Mouse (Mus musculus): ENCODE measurements around the gene Cdr2. TPM values are rescaled to one million over a fixed set of nuclear protein-coding genes. Genes with fewer than 3 reads are reported as not detected.
"Not testable (repeated sequence)": the region's sequence is repeated elsewhere in the genome, so short reads cannot be mapped to it uniquely, and the experiment has no call there.

The Cdr2 gene
- 14.0 and 14.5 TPM in 2 replicates for polyA plus RNA-seq (2015; fragmentation: Nextera tagmentation; extraction: Ambion mirVana)

GRCm38 (mm10) chr7:120982200-120982841, at the start of gene Cdr2, which contains the start of gene Mfsd13b:
Cdr2 (minus strand) TSS chr7:120982312.
Mfsd13b (plus strand) TSS chr7:120982509.
- peak within 1 kb of the TSS; percentile 81 for H3K9ac ChIP-seq (replicated peaks)
- WGBS, result under 1% methylated on average over 45 of the region's 46 CpGs
- H3K27me3 ChIP-seq (replicated peaks), result no peaks in the 10 kb centered on the region

DNA sequence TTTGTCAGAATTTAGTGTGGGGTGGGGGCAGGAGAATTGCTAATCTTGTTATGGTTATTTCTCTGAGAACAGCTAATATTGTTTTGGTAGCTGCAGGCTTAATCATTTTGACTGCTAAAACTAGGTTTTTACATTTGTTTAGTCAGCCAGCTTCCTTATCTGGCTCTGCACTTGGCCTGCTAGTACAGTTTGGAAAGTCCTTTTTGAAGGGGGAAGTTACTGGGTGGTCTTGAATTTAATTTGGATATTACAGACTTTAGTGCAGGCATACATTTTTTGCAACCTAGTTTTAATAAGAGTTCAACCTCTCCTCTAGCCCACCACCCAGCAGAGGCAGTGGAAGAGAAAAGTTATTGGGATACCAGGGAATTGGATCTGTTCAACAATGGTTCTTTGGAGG, 47.8 kb upstream of the Cdr2 start:
- H3K27me3 ChIP-seq (replicated peaks), result peaks cover 15% of the 10 kb centered on the region
- H3K9ac ChIP-seq (replicated peaks); H3K4me1 ChIP-seq; H3K27ac ChIP-seq (replicated peaks); H3K36me3 ChIP-seq; H3K4me2 ChIP-seq; H3K4me3 ChIP-seq (replicated peaks); ATAC-seq (ENCODE audit: low FRiP score); H3K9me3 ChIP-seq (replicated peaks): not testable (repeated sequence)

More at GRCm38 (mm10) chr7:120982200-120982841, at the start of gene Cdr2, which contains the start of gene Mfsd13b:
- ATAC-seq (ENCODE audit: low FRiP score), result peak; percentile 97
- Histone ChIP-seq H3K4me1 (peaks cover 27% of the 10 kb centered on the region), H3K4me3 (replicated peaks) (peak within 1 kb of the TSS; percentile 93), H3K27ac (replicated peaks) (peak within 1 kb of the TSS; percentile 78), H3K36me3 (no peaks in the 10 kb centered on the region), H3K4me2 (peak within 1 kb of the TSS; percentile 90), H3K9me3 (replicated peaks) (no peaks in the 10 kb centered on the region)

DNA sequence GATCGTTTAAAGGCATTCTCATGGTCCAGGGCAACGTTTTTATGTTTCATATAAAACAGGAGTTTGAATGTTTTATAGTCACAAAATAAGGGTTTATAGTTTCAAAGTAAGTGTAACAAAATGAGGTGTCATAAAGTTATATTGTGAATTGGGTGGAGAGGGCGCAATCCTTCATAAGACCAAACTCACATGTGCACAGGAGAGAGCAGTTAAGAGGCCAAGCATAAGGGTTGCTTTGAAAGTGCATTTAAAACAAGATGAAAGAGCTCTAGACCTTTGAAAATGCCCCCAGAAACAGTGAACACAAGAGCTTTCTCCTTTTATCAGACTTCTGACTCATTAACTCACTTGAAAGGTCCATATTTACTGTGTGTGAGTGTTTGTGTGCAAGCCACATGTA, 44.2 kb upstream of the Cdr2 start:
- Histone ChIP-seq H3K4me1 (no peaks in the 10 kb centered on the region), H3K27me3 (replicated peaks) (peaks cover 7% of the 10 kb centered on the region), H3K9me3 (replicated peaks) (no peaks in the 10 kb centered on the region), H3K4me2 (no peak overlapping the region), H3K9ac (replicated peaks) (no peak overlapping the region), H3K27ac (replicated peaks) (no peak overlapping the region), H3K36me3 (no peaks in the 10 kb centered on the region), H3K4me3 (replicated peaks) (no peak overlapping the region)
- ATAC-seq (ENCODE audit: low FRiP score), result no peak
- 55% methylated on average over 3 of the region's 3 CpGs for WGBS

DNA sequence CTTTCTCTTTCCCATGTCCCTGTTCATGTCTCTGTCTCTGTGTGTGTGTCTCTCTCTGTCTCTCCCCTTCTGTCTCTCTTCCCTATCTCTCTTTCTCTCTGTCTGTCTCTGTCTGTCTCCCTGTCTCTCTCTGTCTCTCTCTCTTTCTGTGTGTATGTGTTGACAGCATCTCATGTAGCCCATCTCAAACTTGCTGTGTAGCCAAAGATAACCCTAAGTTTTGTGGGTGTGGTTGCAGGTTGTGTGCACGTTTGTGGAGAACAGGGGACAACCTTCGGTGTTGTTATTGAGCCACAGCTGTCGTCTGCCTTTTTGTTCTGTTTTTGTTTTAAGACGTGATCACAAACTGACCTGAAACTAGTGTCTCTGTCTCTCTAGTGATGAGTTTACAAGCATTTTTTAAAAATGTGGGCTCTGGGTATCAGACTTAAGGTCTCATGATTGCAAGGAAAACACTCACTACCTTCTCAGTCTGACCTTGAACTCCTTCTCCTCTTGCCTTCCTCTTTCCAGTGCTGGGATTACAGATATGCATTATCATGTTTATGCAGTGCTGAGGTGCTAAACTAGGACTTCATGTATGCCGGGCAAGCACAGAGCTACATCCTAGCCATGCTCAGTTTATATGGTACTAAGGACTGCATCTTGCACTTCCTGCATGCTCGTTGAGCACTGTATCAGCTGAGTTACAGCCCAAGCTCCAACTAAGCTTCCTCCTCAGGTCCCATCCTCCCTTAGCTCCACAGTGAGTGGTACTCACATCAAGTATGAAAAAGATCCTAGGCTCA, 43.3 kb upstream of the Cdr2 start:
- Histone ChIP-seq H3K27me3 (replicated peaks) (peaks cover 3% of the 10 kb centered on the region), H3K9me3 (replicated peaks) (no peaks in the 10 kb centered on the region), H3K4me2 (no peak overlapping the region), H3K9ac (replicated peaks) (no peak overlapping the region), H3K27ac (replicated peaks) (no peak overlapping the region), H3K4me1 (no peaks in the 10 kb centered on the region), H3K36me3 (no peaks in the 10 kb centered on the region), H3K4me3 (replicated peaks) (no peak overlapping the region)
- 77% methylated on average over 6 of the region's 6 CpGs for WGBS
- ATAC-seq (ENCODE audit: low FRiP score), result no peak

GRCm38 (mm10) chr7:121020277-121020676, 38.2 kb upstream of the Cdr2 start:
- Histone ChIP-seq H3K4me1 (no peaks in the 10 kb centered on the region), H3K36me3 (no peaks in the 10 kb centered on the region), H3K9me3 (replicated peaks) (no peaks in the 10 kb centered on the region), H3K9ac (replicated peaks) (no peak overlapping the region), H3K4me2 (no peak overlapping the region), H3K4me3 (replicated peaks) (no peak overlapping the region), H3K27me3 (replicated peaks) (no peaks in the 10 kb centered on the region), H3K27ac (replicated peaks) (no peak overlapping the region)
- ATAC-seq (ENCODE audit: low FRiP score), result no peak
- 54% methylated on average over 8 of the region's 8 CpGs for whole genome bisulfite sequencing

- ATAC-seq (ENCODE audit: low FRiP score), result no peak
- Histone ChIP-seq H3K9me3 (replicated peaks) (no peaks in the 10 kb centered on the region), H3K4me2 (no peak overlapping the region), H3K9ac (replicated peaks) (no peak overlapping the region), H3K4me1 (no peaks in the 10 kb centered on the region), H3K27me3 (replicated peaks) (no peaks in the 10 kb centered on the region), H3K27ac (replicated peaks) (no peak overlapping the region), H3K36me3 (no peaks in the 10 kb centered on the region), H3K4me3 (replicated peaks) (no peak overlapping the region)
- 82% methylated on average over 3 of the region's 3 CpGs for WGBS
Measured at GRCm38 (mm10) chr7:121018778-121019177, 36.7 kb upstream of the Cdr2 start.

GRCm38 (mm10) chr7:121014486-121014885, 32.4 kb upstream of the Cdr2 start:
- Histone ChIP-seq H3K4me1 (0 out of 2 replicates have a peak, but pooled peaks cover 5% of the 10 kb centered on the region), H3K9me3 (replicated peaks) (no peaks in the 10 kb centered on the region), H3K4me3 (replicated peaks) (no peak overlapping the region), H3K27me3 (replicated peaks) (no peaks in the 10 kb centered on the region), H3K27ac (replicated peaks) (no peak overlapping the region), H3K36me3 (no peaks in the 10 kb centered on the region), H3K4me2 (no peak overlapping the region), H3K9ac (replicated peaks) (no peak overlapping the region)
- 92% methylated on average over 10 of the region's 10 CpGs for WGBS
- no peak for ATAC-seq (ENCODE audit: low FRiP score)

DNA sequence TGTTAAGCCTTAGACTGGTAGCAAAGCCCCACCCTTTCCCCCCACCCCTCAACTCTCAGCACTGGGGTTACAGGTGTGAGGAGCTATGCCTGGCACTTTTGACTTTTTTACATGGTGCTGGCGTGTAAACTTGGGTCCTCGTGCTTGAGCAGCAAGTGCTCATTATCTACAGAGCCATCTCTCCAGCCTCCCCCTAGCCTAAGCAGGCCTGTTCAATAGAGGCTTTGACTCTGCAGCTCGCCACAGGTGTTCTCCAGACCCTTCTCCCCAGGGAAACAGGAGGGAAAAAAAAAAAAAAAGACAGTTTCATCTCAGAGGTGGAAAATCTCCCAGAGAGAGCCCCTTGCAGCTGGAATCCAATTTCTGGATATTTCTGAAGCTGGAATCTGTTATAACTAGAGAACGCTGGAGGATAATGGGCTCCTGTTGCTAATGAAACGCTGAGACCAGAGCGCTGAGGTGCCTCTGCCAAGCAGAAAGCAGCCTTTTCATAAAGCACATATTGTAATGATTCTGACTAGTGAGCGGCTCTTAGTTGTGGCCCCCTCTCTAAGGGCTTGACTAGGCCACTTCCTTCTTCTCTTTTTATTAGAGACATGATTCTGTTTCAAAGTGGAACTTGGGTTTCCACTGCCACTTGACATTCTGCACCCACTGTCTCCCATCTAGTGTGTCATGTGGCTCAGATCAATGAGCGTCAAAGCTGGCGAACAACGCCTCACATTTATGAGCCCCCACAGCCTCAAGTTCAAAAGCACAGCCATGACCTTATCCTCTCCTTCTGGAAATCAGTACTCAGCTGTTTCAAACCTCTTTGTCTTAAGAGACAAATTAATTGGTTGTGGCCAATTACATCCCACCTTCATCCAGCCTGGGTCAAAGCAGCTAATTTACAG, 29.9 kb upstream of the Cdr2 start:
- WGBS, result 60% methylated on average over 10 of the region's 10 CpGs
- H3K9me3 ChIP-seq (replicated peaks), result no peaks in the 10 kb centered on the region
- H3K36me3 ChIP-seq, result no peaks in the 10 kb centered on the region
- ATAC-seq (ENCODE audit: low FRiP score), result no peak
- H3K4me2 ChIP-seq, result no peak overlapping the region
- 0 out of 2 replicates have a peak overlapping the region, but pooled peaks have one; percentile 5 for H3K27ac ChIP-seq (replicated peaks)
- no peak overlapping the region for H3K9ac ChIP-seq (replicated peaks)
- no peak overlapping the region for H3K4me3 ChIP-seq (replicated peaks)
- 0 out of 2 replicates have a peak, but pooled peaks cover 5% of the 10 kb centered on the region for H3K4me1 ChIP-seq
- H3K27me3 ChIP-seq (replicated peaks), result no peaks in the 10 kb centered on the region

DNA sequence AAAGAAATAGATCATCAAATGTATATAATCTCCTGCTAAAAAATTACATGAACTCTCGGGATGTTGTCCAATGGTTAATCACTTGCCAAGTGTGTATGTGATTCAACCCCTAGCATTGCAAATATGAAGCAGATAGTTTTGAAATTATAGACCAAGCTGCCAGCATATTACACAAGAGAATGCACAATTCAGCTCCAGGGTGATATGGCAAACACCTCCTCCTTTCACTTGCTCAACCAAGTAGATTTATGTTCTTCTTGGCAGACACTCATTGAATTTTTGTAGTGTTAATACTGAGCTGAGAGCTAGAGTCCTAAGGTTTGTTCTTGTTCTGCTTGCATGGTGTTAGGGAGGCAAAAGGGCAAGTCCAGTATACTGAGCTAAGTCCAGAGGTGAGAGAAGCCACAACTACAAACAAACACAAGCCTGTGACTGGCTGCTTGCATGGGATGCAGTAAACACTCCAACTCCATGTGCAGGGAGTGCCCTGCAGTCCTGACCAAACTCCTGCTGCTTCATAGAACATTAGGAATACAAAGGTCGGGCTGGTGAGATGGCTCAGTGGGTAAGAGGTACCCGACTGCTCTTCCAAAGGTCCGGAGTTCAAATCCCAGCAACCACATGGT, 21.8 kb upstream of the Cdr2 start:
- WGBS, result 86% methylated on average over 4 of the region's 4 CpGs
- Histone ChIP-seq H3K27me3 (replicated peaks) (no peaks in the 10 kb centered on the region), H3K4me1 (no peaks in the 10 kb centered on the region), H3K9ac (replicated peaks) (no peak overlapping the region), H3K27ac (replicated peaks) (no peak overlapping the region), H3K9me3 (replicated peaks) (no peaks in the 10 kb centered on the region), H3K4me3 (replicated peaks) (no peak overlapping the region), H3K4me2 (no peak overlapping the region), H3K36me3 (no peaks in the 10 kb centered on the region)
- no peak for ATAC-seq (ENCODE audit: low FRiP score)

GRCm38 (mm10) chr7:121002407-121002928, 20.4 kb upstream of the Cdr2 start:
- Histone ChIP-seq H3K27me3 (replicated peaks) (no peaks in the 10 kb centered on the region), H3K4me3 (replicated peaks) (no peak overlapping the region), H3K36me3 (no peaks in the 10 kb centered on the region), H3K9ac (replicated peaks) (no peak overlapping the region), H3K27ac (replicated peaks) (no peak overlapping the region), H3K4me2 (no peak overlapping the region), H3K4me1 (no peaks in the 10 kb centered on the region), H3K9me3 (replicated peaks) (no peaks in the 10 kb centered on the region)
- WGBS, result 85% methylated on average over 5 of the region's 5 CpGs
- no peak for ATAC-seq (ENCODE audit: low FRiP score)

- Histone ChIP-seq H3K9me3 (replicated peaks) (no peaks in the 10 kb centered on the region), H3K4me1 (no peaks in the 10 kb centered on the region), H3K4me2 (no peak overlapping the region), H3K27ac (replicated peaks) (no peak overlapping the region), H3K9ac (replicated peaks) (no peak overlapping the region), H3K36me3 (no peaks in the 10 kb centered on the region), H3K27me3 (replicated peaks) (no peaks in the 10 kb centered on the region), H3K4me3 (replicated peaks) (no peak overlapping the region)
- 88% methylated on average over 3 of the region's 3 CpGs for WGBS
- ATAC-seq (ENCODE audit: low FRiP score), result no peak
Measured at GRCm38 (mm10) chr7:121001879-121002278, 19.8 kb upstream of the Cdr2 start.
